Mouse (Mus musculus): ENCODE results near the gene Itgb3. TPM values are rescaled to one million over a fixed set of nuclear protein-coding genes. Genes with fewer than 3 reads are reported as not detected.
"Not testable (repeated sequence)": the region's sequence is repeated elsewhere in the genome, so short reads cannot be mapped to it uniquely, and the experiment has no call there.

Gene Itgb3
- under 1 TPM; 0.66 to 0.76 TPM for total RNA-seq (2021)
- long read RNA-seq, experiment 1, result 0 reads
- long read RNA-seq, experiment 2, result 0 reads

DNA sequence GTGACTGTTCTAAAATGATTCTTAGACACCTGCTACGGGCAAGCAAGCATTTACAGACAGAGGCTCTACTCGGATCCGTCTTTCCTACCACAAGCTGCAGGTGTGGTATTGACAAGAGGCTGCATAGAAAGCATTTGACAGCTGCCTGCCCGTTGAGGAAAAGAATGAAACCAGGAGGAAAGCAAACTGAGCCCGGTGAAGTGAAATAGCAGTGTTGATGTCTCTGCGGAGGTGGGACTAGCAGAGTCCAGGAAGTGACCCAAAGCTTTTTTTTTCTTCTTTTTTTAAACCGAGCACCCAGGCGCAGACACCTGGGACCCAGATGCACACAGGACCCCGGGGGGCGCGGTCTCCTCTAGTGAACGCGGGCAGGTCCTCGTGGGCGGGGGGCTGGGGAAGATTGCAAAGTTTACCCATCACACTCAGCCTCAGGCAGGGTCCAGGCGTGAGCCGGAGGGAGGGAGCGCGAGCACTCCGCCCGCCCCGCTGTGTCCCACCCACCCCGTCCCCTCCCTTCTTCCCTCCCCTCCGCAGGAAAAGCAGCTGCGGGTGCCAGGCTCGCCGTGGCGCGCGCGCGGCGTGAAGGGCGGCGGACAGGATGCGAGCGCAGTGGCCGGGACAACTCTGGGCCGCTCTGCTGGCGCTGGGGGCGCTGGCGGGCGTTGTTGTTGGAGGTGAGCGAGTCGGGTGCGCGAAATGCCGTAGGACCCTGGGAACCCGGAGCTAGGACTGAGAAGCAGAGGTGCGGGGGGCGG, at the start of gene Itgb3:
Itgb3 (plus strand) TSS at position 510 of the 755 bp plus-strand sequence.
- intact Hi-C loops (cut with DNase I), result loop anchor here (1.0 kb wide), 1 partner anchor 16 kb away; no protein-coding TSS in a partner anchor
- peak; percentile 36 to 54 for DNase-seq

GRCm38 (mm10) chr11:104558065-104558464, 49.7 kb upstream of the Itgb3 start:
- intact Hi-C loops (cut with DNase I), result no loop called here
- DNase-seq, result no peak

DNA sequence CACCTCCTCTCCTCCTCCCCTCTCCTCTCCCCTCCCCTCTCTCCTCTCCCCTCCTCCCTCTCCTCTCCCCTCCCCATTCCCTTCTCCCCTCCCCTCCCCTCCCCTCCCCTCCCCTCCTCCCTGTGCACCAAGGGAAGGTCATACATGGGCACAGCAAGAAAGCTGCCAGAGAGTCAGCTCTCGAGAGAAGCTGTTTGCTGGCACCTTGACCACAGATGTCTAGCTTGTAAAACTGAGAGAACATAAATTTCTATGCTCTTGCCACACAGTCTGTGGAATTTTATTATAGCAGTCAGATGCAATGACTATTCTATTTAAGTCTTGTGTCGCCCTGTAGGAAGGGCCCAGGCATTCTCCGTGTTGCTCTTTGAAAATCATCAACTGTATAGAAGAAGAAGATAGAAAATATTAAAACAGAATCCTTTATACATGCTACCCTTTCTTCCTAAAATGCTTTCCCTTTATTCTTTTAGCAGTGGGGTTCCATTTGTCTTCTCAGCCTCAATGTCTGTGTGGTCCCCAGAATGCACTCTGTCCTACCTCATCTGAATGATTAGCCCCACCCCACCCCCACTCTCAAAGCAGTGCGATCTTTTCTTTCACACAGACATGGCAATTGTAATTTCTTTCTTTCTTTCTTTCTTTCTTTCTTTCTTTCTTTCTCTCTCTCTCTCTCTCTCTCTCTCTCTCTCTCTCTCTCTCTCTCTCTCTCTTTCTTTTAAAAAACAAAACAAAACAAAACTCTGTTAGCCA, 49.0 kb upstream of the Itgb3 start:
- intact Hi-C loops (cut with DNase I), result no loop called here
- DNase-seq, result no peak

DNA sequence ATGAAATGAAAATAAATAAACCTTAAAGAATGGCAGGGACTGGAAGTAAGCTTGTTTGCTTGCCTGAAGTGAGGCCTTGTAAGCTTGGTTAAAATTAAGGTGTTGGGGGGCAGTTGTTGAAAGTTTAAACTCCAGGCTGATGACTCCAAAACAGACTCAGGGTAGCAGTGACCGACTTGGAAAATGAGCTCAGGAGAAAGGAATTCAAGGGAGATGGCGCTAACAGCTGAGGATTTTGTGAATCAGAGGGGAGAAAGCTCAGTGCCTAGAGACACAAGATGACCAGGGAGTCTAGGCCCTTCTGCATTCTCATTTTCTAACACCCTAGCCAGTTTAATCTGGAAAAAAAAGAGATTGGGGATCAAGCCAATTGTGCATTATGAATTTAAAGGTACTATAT, 46.8 kb upstream of the Itgb3 start:
- intact Hi-C loops (cut with DNase I), result no loop called here
- no peak for DNase-seq

DNA sequence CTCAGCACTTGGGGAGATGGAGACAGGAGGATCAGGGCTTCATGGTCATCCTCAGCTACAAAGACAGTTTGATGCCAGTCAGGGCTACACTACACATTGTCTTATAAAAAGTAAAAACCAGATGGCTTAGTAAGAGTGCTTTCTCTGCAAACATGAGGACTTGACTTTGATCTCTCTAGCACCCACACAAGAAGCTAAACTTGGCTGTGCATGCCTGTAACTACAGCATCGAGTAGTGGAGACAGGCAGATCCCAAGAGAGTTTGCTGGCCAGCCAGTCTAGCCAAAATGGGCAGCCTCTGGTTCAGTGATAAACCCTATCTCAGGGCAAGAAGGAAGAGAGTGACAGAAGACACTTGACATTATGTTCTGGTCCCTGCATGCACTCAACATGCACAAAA, 44.3 kb upstream of the Itgb3 start:
- intact Hi-C loops (cut with DNase I), result no loop called here
- no peak for DNase-seq

GRCm38 (mm10) chr11:104565172-104565571, 42.6 kb upstream of the Itgb3 start:
- no peak for DNase-seq
- intact Hi-C loops (cut with DNase I), result no loop called here

GRCm38 (mm10) chr11:104566097-104566496, 41.7 kb upstream of the Itgb3 start:
- intact Hi-C loops (cut with DNase I), result no loop called here
- DNase-seq, result no peak

GRCm38 (mm10) chr11:104566796-104567195, 41.0 kb upstream of the Itgb3 start:
- intact Hi-C loops (cut with DNase I), result no loop called here
- no peak for DNase-seq

DNA sequence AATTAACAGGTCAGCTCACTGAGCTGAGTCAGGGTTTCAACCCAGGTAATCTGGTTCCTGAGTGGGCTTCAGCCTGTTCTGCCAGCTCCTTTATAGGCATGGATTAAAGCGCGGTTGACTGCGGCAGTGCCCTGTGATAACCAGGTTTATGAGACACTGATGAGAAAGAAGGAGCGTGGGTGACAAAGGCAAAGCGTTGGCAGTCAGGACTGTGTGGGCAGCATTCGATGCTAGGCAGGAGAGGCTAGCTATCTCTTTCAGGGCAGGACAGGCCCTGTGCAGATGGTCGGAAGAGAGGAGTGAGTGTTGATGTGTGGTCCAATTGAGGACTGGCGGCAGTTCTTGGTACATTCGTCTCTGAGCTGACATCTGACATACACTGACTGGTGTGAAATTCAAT, 40.1 kb upstream of the Itgb3 start:
- intact Hi-C loops (cut with DNase I), result no loop called here
- no peak for DNase-seq

GRCm38 (mm10) chr11:104568326-104568725, 39.5 kb upstream of the Itgb3 start:
- intact Hi-C loops (cut with DNase I), result no loop called here

DNA sequence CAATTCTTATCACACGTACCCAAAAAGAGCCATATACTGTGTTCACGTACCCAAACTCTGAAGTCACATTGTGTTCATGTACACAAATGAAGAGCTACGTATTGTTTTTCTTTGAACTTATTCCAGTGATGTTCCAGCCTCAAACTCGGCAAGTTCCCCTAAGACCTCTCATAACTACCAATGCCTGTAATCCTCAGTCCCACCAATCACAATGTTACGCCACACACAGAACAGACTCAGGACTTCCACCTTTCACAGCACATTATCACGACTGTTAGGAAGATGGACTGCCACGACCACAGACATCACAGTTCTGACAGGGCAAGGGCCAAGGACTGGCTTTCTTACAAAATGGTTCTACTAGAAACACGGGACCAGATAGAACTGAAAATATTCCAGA, 37.3 kb upstream of the Itgb3 start:
- intact Hi-C loops (cut with DNase I); DNase-seq: not testable (repeated sequence)

More at GRCm38 (mm10) chr11:104568326-104568725, 39.5 kb upstream of the Itgb3 start:
- no peak for DNase-seq

- intact Hi-C loops (cut with DNase I); DNase-seq: not testable (repeated sequence)
Measured at GRCm38 (mm10) chr11:104571373-104571772, 36.4 kb upstream of the Itgb3 start.

- DNase-seq, result no peak
- intact Hi-C loops (cut with DNase I), result no loop called here
Measured at GRCm38 (mm10) chr11:104572091-104572490, 35.7 kb upstream of the Itgb3 start.

DNA sequence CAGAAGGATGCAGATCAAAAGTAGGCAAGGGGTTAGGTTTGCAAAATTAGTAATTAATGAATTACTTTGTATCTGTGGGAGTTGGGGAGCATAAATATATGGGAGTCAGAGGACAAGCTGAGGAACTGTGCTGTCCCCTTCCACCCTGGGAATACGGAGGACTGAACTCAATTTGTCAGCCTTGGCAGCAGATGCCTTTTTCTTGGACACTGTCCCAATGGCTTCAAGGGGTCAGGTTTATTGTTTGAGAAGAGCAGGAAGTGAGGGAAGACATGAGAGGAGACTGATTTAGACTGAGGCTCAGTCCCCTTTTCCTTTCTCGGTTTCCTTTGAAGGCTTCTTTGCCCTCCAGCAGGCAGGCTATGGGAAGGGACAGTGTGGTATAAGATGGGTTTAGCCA, 35.2 kb upstream of the Itgb3 start:
- DNase-seq, result no peak
- intact Hi-C loops (cut with DNase I), result no loop called here

- no peak for DNase-seq
- intact Hi-C loops (cut with DNase I), result no loop called here
Measured at GRCm38 (mm10) chr11:104576772-104577612, 30.8 kb upstream of the Itgb3 start.

DNA sequence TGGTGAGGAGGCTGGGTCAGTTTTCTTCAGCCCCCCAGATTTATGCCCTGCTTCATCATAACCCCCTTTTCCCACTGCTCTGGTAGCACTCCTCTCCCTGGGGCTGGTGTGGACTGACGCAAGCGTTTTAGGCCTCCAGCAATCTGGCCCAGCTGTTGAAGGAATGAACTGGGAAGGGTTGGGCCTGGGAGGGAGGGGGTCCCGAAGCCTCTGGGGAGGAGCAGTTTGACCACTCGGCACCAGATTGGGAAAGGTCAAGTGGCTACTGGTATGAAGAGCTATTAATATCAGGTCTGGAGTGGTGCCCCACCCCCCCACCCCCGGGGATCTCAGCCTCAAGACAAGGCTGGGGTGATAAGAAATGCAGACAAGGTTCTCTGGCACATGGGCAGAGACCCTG, 29.7 kb upstream of the Itgb3 start:
- DNase-seq, result no peak
- intact Hi-C loops (cut with DNase I), result no loop called here

DNA sequence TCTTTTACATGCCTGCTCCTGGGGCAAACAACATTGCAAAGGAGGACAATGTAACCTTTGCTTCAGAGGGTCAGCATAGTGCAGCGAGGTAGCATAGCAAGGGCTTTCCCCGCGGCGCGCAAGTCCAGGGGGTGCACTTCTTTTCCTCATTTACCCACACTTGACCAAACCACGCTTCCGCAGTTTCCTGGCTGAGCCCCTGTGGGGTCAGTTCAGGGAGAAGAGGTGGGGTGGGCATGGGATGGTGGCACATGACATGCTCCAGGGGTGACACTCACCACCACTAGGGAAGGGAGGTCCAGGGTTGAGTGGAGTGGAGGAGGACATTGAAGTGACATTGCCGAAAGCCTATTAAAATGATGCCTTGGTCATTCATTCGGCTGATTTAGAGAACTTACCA, 28.7 kb upstream of the Itgb3 start:
- DNase-seq, result no peak
- intact Hi-C loops (cut with DNase I), result no loop called here

DNA sequence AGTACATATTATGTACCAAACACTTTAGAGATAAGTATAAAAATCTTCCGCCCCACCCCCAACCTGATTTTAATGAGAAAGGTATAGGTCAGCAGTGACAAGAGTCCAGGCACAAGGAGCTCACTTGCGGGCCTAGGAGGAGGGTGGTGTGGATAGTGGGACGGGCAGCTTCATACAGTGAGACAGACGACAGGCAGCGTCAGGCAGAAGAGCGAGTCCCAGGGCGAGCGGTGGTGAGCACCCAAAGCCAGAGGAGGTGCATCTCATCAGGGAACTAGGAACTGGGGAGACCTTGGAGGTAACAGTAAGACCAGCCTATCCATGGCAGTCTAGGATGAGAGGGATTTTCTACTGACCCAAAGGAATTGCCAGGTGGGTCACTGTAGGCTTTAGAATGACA, 28.2 kb upstream of the Itgb3 start:
- intact Hi-C loops (cut with DNase I), result no loop called here
- no peak for DNase-seq

DNA sequence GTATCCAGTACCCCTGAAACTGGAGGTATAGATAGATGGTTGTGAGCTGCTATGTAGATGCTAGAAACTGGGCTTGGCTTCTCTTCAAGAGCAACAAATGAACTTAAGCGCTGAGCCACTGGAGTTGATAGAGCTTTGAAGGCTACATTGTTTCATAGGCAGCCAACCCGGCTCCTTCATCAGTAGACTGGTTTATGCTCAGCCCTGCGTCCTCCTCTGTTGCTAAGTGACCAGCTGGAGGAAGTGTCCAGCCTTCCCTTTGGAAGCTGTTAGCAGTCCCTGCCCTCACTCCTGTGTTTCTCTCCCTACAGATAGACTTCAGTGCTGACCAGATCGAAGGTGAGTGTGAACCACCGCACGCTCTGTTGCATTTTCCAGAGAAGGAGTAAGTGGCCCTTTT, 27.7 kb upstream of the Itgb3 start:
- DNase-seq, result no peak
- intact Hi-C loops (cut with DNase I), result no loop called here

DNA sequence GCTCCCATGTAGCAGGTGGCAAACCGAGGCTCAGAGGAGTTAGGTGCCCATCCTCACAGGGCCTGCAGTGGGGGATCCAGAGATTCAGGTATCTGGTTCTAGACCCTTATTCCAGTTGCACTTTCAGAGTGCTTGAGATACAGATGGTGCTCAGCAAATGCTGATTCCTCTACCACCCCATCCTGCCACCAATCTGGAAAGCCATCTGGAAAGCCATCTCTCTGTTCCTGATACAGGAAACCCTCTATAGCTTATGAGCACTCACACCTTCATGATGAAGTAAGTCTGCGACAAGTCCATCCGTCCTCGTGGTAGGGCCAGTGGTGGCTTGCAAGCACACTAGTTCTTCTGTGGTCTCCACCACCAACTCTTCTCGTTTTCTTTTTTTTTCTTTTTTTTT, 27.2 kb upstream of the Itgb3 start:
- intact Hi-C loops (cut with DNase I), result no loop called here

More for the DNA sequence above, 27.2 kb upstream of the Itgb3 start:
- DNase-seq, result no peak
